Mouse (Mus musculus) adrenal gland, postnatal 25 days (tissue): Measurements from ENCODE around the gene Bri3bp. TPM values are rescaled to one million over a fixed set of nuclear protein-coding genes. Genes with fewer than 3 reads are reported as not detected.

Source experiments
- DNase-seq: peaks from one replicate; pipeline ENCODE4 v3.0.0; 2021; ENCODE audit warnings: mixed read lengths
- total RNA-seq: library from RNA; stranded (reverse); gene quantifications from 2 replicates; pipeline ENCODE4 v1.2.3, GENCODE M21; 2021

Gene Bri3bp
- total RNA-seq, 1 experiment from 2014 or later: 37.3 TPM

GRCm38 (mm10) chr5:125456100-125456499 lies 14.7 kb downstream of the Bri3bp start:
- DNase-seq: no peak

- DNase-seq: no peak
Measured at GRCm38 (mm10) chr5:125457538-125457937, 16.2 kb downstream of the Bri3bp start.

GRCm38 (mm10) chr5:125460574-125460973 lies 19.2 kb downstream of the Bri3bp start:
- no peak for DNase-seq

GRCm38 (mm10) chr5:125461868-125462445 lies 20.6 kb downstream of the Bri3bp start:
- peak; percentile 61 for DNase-seq

GRCm38 (mm10) chr5:125465192-125465591 lies 23.8 kb downstream of the Bri3bp start:
- no peak for DNase-seq

GRCm38 (mm10) chr5:125465701-125466106 lies 24.3 kb downstream of the Bri3bp start:
- DNase-seq: peak; percentile 94

GRCm38 (mm10) chr5:125466483-125466882 lies 25.1 kb downstream of the Bri3bp start:
- DNase-seq: no peak

GRCm38 (mm10) chr5:125467261-125467660 lies 25.9 kb downstream of the Bri3bp start:
- DNase-seq: peak; percentile 26

- no peak for DNase-seq
Measured at GRCm38 (mm10) chr5:125470713-125471112, 29.3 kb downstream of the Bri3bp start.

GRCm38 (mm10) chr5:125472796-125473475 lies 31.6 kb downstream of the Bri3bp start:
- no peak for DNase-seq

- DNase-seq: no peak
Measured at GRCm38 (mm10) chr5:125475030-125475429, 33.7 kb downstream of the Bri3bp start.

GRCm38 (mm10) chr5:125475601-125476285 lies 34.4 kb downstream of the Bri3bp start, which contains the start of gene Aacs:
Aacs (plus strand) TSS chr5:125475814.
- peak; percentile 98 for DNase-seq

GRCm38 (mm10) chr5:125476286-125476625 lies 34.9 kb downstream of the Bri3bp start:
- DNase-seq: no peak

GRCm38 (mm10) chr5:125476799-125477198 lies 35.4 kb downstream of the Bri3bp start:
- no peak for DNase-seq

GRCm38 (mm10) chr5:125477533-125477932 lies 36.2 kb downstream of the Bri3bp start:
- DNase-seq: no peak

- no peak for DNase-seq
Measured at GRCm38 (mm10) chr5:125478037-125478436, 36.7 kb downstream of the Bri3bp start.

- no peak for DNase-seq
Measured at GRCm38 (mm10) chr5:125479376-125479775, 38.0 kb downstream of the Bri3bp start.

GRCm38 (mm10) chr5:125480434-125481231 lies 39.3 kb downstream of the Bri3bp start:
- no peak for DNase-seq

GRCm38 (mm10) chr5:125482474-125482873 lies 41.1 kb downstream of the Bri3bp start:
- no peak for DNase-seq

- DNase-seq: no peak
Measured at GRCm38 (mm10) chr5:125483712-125484611, 42.6 kb downstream of the Bri3bp start.

- DNase-seq: no peak
Measured at GRCm38 (mm10) chr5:125485031-125485778, 43.8 kb downstream of the Bri3bp start.
